Mouse (Mus musculus): ENCODE measurements around the gene Stx8.

The Stx8 gene

DNA sequence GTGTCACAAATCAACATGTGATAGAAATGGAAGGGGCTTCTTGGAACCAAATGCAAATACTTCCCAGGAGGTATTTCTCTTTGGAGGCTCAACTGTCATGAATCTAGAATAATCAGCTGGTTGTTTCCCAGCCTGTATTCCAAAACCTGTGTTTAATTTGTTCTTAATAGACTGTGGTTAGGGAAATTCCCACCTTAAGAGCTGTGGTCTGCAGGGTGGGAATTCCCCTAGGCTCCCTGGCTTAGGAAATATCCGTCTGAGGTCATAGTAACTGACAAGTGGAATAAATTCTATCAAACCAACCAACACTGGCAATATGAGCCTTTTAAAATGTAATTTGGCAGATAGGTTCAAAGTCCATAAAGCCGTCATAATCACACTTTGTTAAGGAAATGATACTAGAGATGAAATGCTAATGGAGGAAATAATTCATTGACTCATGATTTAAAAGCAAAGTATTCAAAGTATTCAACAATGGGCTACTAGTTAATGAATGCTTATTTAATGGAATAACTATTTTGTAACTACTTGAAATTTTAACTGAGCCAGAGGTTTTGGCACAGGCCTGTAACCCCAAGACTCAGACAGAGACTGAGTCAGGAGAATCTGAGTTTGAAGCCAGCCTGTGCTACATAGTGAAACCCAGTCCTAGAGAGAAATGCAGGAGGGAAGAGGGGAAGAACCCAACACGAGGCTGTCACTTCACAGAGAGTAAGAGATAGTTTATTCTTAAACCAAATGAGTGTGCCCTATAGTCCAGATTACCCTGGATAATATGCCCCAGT is 126.2 kb downstream of the Stx8 start:
- peak; percentile 42 for DNase-seq

DNA sequence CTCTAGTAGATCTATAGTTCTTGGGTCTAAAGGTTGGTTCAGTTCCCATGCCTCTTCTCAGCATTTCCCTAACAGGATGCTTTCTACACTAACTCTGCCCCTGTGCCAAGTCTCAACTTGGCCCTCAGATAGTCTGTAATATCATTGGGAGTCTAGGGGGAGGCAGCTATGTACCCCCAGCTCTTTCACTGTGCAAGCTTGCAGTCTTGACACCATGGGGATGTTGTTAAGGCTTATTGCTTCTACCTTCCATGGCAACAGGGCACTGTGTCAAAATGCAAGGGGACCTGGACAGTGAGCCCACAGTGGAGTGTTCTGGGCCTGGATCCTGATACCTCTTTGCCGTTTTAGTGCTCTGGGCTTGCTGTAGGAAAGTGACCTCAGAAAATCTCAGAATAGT is 135.6 kb downstream of the Stx8 start:
- DNase-seq, result no peak

DNA sequence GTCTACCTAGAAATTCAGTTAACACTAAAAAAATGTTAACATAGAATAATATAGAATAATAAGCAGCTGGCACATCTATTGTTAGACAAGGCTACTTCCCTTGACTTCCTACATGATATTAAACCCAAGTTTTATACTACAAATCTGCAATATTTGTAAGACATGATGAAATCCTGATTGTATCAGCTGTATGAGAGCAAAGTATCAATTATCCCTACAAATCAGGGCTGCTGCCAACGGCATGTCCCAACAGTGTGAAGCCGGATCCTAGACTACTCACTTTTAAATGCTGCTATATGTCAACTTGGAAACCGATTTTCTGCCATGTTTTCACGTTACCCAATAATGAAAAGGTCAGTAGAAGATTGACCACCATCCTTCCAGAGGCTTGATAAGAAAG is 137.5 kb downstream of the Stx8 start:
- no peak for DNase-seq

DNA sequence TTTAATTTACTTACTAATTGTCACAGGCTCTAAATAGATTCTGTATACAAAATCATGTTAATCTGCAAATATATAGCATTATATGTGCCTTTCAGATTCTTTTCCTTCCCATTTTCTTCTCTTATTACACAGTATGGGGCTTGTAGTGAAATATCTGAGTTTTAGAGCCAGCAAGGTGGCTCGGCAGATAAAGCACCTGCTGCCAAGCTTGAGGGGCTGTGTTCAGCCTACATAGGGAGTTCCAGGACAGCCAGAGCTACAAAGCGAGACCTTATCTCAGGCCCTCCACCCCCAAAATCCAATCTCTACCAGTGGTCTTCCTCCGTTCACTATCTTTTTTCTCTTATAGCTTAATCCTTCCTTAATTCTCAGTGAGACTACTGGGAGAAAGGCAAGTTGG is 140.1 kb downstream of the Stx8 start:
- no peak for DNase-seq

DNA sequence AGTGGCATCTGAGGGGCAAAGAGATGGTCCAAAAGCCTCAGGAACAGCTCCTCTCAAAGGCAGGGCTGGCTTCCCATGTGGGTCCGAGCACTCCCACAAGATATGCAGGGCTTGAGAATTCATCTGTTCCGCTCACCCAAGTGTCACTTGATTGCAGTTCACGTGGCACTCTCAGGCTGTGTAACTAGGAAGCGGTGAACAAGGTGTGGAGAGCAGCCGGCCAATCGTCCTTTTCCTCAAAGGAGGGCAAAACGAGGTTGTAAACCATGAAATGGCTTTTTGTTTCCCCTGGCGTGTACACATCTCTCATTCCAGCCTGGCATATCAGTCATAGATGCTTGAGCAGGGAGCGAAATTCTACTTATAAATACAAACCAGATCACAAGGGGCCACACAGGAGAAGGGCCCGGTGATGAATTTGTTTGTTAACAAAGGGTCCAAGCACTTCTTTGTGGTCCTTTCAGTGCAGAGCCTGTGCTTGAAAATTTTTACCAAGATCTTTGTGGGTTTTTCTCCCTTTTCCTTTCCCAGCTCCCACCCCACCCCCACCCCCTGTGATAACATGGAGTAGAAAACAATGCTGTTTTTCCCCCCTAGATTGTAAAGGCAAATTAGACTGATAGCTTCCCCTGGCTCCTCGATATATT is 147.6 kb downstream of the Stx8 start:
- no peak for DNase-seq

DNA sequence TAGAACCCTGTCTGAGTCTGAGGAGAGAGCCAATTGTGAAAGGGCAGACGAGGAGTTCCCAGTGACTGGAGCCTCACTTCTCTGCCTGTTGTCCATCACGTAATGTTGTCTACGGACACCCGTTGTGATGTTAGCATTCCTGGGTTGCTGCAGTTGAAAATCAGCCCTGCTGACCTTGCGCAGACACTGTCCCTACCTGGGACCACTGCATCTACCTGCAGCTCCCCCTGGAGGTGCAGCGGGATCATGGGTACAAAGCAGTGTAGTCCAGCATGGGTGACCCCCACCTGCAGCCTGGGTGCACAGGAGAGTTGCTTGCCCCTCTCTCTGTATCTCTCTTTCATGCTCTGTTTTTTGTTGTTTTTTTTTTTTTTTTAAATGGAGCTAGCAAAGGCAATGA is 148.2 kb downstream of the Stx8 start:
- no peak for DNase-seq

DNA sequence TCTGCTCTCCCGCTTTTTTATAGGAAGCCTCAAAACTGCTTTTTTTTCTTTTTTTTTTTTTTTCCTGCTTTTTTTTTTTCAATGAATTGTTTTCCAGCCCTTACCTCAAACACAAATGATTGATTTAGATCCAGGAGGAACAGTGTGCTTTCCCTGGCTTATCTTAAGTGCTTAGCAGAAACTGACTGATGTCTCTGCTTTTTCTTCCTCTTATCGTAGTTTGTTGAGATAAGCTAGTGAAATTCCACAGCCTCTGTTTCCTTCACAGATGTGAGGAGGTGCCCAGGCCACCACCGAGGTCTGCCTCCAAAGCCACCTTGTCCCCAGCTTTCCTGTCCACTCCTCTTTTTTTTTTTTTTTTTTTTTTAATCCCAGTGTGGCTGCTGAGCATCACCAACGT is 150.2 kb downstream of the Stx8 start:
- DNase-seq, result no peak

DNA sequence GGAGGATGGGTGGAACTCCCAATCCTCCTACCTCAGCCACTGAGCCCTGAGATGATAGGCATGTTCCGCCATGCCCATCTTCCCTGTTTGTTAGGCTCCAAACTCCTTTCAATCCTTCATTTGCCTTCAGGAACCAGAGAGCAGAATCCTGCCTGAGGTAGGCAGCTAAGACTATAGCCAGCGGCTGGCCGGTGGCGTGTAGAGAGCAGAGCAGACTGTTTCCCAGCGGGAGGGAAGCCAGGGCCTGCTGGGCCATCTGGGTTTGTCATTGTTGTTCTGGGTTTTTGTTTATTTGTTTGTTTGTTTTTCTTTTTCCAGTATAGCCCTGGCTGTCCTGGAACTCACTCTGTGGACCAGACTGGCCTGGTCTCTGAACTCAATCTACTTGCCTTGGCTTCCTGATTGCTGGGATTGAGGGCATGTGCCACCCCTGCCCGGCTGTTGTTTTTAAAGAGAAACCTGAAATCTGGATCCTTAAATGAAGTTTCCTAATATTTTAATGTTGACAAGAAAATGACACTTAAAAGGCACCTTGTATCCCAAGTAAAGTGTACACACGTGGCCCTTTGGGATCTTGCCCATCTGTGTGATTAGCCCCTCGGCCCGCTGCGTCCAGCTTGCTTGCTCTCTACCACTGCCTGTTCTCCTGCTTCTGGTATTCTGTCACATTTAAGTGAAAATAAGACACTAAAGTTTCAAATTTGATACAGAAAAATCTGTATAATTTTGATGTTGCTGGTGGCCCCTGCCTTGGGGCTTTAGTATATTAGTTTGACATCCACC is 152.1 kb downstream of the Stx8 start:
- DNase-seq, result no peak

DNA sequence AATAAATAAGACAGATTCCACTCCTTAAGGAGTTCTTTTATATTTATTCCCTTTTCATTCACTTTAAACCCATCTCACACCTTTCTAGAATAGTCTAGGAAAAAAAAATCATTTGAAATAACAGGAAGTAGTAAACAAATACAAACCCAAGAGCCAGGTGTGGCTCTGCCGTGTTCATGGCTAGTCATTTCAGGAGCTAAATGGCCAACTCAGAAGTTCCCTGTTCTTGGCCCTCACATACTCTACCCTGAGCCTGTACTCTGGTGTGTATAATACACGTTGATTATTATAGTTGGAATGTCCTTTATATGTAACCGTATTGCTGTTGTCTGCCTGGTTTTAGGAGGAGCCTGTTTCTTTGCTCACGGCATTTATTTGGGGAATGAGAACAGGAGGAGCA is 152.7 kb downstream of the Stx8 start:
- no peak for DNase-seq

DNA sequence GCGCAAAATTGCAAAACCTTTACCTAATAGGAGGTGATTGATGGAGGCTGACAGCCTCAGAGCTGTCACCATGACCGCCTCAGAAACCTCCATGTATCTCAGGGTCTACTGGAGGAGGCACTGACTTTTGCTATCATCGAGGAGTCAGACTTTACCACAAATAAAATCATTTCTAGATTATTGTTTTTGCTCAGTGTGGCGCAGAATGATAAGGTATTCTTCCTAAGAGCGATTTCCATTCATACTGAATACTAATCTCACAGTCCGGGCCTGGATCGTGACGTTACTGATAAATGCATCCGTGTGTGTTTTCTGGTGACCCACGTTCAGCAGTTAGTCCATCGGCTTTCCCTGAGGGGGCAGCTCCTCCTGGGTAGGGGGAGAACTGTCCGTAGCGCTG is 153.1 kb downstream of the Stx8 start:
- DNase-seq, result no peak

DNA sequence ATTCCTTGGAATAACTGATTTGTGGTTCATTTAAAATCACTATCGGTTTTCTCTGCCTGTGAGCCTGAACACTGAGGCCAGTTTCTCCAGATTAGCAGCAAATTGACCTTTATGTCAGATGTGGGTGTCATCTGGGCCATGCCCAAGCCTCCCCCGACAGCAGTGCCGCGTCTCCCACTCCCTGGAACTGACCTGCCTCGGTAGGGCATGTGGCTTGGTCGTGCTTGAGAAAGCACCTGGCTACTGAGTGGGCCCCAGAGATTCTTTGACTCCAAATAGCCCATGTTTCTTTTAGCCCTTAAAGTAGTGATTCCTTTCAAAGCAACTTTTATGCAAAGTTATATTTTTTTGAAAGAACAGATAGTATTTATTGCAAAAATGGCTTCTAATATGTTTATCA is 155.3 kb downstream of the Stx8 start:
- DNase-seq, result no peak

DNA sequence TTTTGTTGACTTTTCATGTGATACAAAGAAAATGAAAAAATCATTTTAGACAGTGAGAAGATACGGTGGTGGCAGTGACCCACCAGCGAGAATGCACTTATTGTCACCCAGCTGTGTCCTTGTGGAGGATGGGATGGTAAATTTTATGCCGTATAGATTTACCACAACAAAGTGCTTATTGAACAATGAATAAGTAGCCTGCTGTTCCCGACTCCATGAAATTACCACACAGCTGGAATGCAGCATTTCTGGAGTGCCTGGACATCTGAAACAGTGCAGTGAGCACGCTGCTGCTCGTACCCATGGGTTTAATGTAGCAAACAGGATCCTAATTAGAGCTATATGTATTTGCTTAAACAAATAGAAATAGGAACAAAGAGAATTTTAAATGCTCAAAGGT is 155.7 kb downstream of the Stx8 start:
- DNase-seq, result no peak

DNA sequence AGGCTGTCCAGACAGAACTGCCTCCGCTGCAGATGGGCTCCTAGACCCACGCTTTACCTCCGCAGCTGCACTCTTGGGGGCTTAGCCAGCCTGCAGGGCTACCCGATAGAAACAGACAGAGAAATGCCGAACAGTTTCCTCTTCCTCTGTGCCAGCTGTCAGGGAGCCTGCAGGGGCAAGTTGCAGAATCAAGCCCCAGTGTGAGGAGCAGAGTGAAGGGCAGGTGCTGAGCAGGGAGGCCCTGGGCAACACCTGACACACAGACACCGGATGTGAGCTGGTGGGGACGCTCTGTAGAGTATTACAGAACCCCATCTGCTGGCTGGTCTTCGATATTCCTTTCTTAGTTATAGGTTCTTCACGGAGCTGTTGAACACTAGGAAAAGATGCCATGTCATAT is 160.1 kb downstream of the Stx8 start:
- DNase-seq, result no peak

DNA sequence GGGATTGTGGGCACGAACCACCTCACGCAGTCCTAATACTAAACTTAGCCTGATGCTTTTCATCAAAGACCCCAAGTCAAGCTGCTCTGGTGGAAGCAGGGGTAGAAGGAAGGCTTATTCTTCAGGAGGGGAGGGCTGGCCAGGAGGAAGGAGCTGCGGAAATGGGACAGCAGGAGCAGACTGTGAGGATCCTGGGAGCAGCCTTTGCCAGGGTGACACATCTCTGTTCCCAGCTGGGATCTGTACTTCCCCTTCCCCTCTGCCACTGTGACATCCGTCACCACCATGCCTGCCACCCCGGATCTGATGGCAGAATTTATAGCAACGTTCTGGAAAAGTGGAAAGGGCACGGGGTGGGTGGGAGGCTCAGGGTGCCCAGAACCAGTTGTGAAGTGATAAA is 168.5 kb downstream of the Stx8 start:
- no peak for DNase-seq

DNA sequence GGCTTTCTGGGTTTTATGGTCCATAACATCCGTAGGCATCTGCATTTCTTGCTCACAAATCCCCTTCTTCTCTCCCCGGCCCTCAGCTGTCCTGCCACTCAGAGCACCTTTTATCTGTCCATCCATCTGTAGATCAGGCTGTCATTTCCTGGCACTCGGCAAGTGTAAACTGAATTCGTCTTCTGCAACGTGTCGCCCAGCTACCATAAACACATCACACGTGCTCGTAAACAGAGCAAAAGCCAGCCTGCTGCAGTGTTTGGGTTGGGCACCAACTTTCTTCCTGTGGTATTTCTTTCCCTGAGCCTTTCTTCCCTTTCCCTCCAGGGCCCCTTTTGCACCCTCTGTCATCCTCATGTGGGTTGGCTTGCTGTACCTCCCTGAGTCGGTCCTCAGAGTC is 169.4 kb downstream of the Stx8 start:
- DNase-seq, result no peak

DNA sequence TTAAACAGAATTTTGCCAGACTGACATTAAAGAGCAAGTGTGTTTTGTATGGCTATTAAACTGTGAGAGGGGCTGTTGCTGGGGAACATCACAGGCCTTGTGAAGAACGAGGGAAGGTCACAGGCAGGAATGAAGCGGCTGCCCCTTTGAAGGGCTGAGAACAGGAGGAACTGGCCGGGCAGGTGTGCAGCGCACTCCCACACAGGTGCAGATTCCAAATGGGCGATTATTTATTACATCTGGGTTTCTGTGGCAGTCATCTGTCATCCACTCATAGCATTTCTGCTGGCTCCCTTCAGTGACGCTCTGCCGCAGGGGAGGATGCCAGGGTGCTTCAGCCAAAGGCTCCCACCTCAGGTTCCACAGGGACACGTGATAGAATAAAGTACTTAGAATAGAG is 170.7 kb downstream of the Stx8 start:
- DNase-seq, result peak; percentile 10

DNA sequence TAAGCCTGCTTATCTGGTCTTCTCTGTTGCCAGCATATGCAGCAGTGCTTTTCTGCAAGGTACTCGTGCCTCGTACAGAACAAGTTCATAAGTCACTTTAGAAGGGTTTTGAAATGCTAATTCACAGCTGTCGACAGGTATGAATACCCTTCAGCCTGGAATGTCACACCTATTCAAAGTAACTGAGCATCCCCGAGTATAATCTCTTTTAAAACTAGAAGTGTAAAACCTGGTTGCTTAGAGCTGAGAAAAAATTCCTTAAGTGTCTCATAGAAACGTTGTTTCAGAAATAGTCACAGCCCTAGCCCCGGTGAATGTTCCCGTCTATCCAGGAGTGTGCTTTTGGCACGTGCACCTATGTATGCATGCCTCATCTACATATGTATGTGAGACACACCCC is 176.3 kb downstream of the Stx8 start:
- no peak for DNase-seq

DNA sequence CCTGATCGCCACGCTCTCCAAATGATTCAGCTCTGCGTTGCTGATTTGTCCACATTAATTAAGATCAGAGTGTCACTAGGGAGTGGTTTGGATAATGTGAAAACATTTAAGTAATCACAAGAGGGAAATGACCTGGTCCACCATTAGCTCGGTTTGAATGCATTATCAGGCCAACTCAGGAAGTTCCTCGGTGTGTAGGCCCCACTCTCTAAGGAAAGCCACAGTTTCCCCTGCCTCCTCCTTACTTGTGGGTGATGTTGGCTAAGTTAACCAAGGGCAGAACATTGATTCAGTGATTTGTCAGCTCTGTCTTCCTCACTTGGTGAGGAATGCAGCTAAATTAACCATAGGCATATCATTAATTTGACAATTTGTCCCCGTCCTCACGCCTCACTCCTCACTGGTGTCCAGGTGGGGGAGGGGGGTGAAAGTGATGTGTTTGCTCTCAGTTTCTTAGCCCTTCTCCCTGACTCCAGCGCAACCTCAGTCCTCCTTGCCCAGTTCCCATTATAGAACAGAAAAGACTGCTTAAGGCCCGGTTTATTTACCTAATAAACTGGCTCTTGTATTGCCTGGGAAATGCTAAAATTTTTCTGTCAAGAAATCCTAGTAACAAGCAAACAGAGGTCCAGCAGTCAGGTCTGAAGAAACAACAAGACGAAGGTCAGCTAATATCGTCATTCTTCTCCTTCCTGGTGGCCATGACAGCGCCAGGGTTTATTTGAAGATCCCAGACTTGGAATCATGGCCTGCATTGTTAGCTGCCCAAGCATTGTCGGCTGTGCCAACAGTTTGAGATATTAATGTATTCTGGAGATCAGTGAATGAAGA is 178.5 kb downstream of the Stx8 start:
- DNase-seq, result no peak

DNA sequence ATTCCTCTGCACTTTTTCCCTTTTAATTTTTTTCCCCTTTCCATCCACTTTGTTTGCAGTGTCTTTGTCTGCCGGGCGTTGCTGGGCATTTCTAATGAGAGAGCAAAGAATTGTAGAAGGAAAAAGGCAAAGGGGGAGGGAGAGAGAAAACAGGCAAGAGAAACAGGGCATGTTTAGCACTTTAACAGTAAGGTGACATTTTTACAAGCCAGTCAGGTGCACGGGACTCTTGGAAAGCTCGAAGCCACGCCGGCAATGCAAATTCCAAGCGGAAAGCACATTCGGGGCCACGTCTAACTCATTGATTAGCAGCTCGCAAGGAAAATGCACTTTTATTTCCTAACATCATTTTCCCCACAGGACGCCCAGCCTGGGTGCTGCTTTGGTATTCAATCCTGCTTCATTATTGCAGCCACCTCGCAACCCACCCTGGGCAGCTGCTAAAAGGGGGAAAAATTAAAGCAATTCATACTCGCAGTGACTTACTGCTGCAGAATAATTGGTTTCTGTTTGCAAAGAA is 179.1 kb downstream of the Stx8 start:
- no peak for DNase-seq

DNA sequence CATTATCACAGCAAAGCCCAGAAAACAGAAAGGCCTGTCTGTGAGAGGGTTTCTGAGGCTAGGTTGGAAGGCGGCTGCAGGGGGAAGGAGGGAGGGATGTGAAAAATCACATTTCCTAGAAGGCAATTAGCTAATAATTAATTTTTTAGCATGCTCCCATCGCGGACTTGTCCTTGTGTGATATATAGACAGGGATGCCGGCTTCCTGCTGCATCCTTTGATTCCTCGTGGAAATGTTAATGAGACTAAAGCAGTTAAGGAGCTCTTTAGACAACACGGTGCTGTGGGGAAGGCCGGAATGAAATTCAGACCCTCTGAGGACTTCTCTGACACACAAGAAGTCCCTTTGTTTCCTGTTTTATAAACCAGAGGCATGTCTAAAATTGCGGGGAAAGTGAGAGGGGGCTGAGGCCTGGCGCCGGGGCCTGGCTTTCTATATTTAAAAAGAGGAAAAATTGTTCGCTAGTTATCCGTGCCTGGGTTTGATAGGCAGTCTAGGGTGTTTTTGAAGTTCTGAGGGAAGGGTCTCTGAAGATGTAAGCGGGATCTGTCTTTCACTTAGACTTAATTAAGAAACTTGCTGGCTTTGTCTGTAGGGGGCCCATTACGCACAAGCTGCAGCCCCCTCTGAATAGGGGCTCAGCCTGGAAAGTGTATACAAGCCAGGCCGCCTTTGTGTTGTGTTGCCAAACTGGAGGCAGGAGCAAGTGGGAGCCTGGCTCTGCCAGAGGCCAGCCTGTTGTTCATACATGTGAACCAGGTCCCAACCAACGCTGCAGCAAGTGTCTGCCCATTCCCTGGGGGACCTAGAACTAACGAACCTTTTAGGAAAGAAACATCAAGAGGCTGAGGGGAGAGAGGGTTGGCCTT is 179.8 kb downstream of the Stx8 start:
- DNase-seq, result no peak

DNA sequence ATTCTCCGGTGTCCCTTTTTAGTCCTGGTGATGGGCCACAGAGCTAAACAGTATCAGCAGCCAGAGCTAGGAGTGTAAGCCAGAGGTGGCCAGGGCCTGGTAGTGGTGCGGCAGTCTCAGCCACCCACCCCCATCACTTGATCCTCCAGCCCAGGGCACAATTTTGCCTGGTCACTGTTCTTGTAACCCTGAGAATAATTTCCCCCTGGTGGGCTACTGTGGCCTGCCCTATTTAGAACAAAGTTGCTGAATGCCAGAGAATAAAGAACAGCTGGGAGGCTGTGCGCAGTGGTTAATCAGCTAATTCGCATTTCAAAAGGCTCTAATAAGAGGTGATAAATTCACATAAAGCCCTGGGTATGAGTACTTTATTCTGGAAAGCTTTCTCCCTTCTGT is 180.5 kb downstream of the Stx8 start:
- no peak for DNase-seq

DNA sequence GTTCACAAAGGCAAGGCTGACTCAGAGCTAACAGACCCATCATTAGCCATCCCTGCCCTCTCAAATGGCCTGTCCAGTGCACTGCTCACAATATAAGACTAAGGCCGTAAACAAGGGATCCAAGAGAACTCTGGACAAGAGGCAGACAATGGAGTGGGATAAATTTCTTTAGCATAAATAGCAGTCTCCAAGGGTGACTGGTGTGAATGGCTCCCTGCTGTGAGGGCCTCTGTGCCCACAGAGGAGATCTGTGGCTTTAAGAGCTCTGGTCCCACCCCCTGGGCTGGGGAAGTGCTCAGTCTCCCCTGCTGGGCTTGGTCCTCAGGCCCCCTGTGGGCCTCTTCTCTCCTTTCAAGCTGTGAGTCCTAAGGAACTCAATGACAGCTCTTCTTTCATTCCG is 184.9 kb downstream of the Stx8 start:
- no peak for DNase-seq

All from kidney, adult 9 months (tissue).